1 mouse cellular context compared by ENCODE assay signal in genomic region chr8:71881618-71882274, GRCm38 (mm10).
A peak's percentile ranks its signal among the peaks of the same experiment; 100 is the strongest.
TF ChIP-seq lines count a peak whose summit lies in the region.

Zfp709 (plus strand) TSS chr8:71882019.

TF ChIP-seq in MEL, 35 proteins besides CTCF, POLR2A, EP300 and RAD21 (continued from another document):
- TF ChIP-seq NRF1 (IDR thresholded peaks at IDR 0.05; ENCODE audit: insufficient read depth, low read depth, low read length, poor library complexity, severe bottlenecking) (0 out of 2 replicates have a peak, but pooled peaks have one; percentile 26), MYB (IDR thresholded peaks at IDR 0.05; ENCODE audit: low read depth, low read length) (no peak), USF2 (IDR thresholded peaks at IDR 0.05; ENCODE audit: borderline replicate concordance in 1 of 2, insufficient read depth in 1 of 2, low read depth in 1 of 2, low read length in 2 of 2) (no peak)
